20 mouse cellular contexts compared by ENCODE assay signal in the genomic region with DNA sequence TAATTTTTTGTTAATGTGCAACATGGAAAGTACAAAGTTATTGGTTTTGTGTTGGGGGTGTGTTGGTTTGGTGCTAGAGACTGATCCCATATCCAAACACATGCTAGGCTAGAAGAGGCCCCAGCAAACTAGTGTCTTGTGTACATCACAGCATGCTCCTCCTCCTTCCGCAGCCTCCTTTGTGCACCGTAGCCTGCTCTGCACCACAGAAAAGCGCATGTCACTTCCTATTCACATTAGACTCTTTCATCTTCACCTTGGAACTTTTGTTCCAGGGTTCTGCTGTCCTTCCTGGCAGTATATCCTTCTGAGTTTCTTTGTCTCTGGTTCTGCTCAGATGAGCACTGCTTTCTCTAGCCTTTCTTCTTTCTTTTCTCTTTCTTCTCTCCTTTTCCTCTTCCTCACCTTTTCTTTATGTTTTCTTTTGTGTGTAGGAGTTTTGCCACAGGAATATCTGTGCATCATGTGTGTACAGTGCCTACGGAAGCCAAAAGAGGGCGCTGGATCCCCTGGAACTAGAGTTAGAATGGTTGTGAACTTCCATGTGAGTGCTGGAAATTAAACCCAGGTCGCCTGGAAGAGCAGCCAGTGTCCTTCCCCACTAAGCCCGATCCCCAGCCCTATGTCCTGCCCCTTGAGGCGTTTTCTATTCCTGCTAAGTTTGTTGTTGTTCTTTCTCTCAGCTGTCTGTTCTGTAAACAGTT.
DNase-seq lines count a peak whose midpoint lies in the region; ATAC-seq and TF ChIP-seq lines count a peak whose summit lies in the region.
"Had no signal": no experiment of that assay in that cellular context is flagged by ENCODE, and none has a peak within 500 bp of the region (broad histone marks: within the 10 kb centered on the region; RNA-seq: fewer than 3 reads in every experiment).

No protein-coding gene starts in this region.

- no peak for TF ChIP-seq EP300 in liver, postnatal 0 days (IDR thresholded peaks at IDR 0.05; ENCODE audit: low read depth)
- TF ChIP-seq EP300 in ES-Bruce4 (IDR thresholded peaks at IDR 0.05; ENCODE audit: insufficient read depth, low read depth, low read length), result no peak

- intact Hi-C loops in gastrocnemius, adult 2 months (cut with DNase I), result no loop called here

- no peaks in the 10 kb centered on the region for H3K27me3 ChIP-seq in liver, postnatal 0 days (ENCODE audit: insufficient read depth, low read length)
- no peaks in the 10 kb centered on the region for H3K27me3 ChIP-seq in liver, embryonic 11.5 days (replicated peaks; ENCODE audit: control insufficient read depth, insufficient read depth, low read length)
- no peaks in the 10 kb centered on the region for H3K27me3 ChIP-seq in ES-Bruce4 (ENCODE audit: control insufficient read depth, insufficient read depth, low read length, poor library complexity, severe bottlenecking)
- H3K27me3 ChIP-seq: forebrain, embryonic 13.5 days; heart, embryonic 15.5 days; kidney, embryonic 15.5 days; limb, embryonic 13.5 days had no signal

- WGBS in liver, postnatal 0 days (ENCODE audit: insufficient replicate concordance), result 82% methylated on average over 8 of the region's 8 CpGs
- 87% methylated on average over 8 of the region's 8 CpGs for WGBS in liver, embryonic 11.5 days

- 0 out of 2 replicates have a peak, but pooled peaks have one; percentile 8 for TF ChIP-seq CTCF in gastrocnemius, adult 2 months (IDR thresholded peaks at IDR 0.05)
- peak; percentile 18 for TF ChIP-seq CTCF in liver, postnatal 0 days (IDR thresholded peaks at IDR 0.05; ENCODE audit: low read depth)
- peak; percentile 8 for TF ChIP-seq CTCF in ES-Bruce4 (IDR thresholded peaks at IDR 0.05; ENCODE audit: low read depth, low read length)

- no peak for TF ChIP-seq POLR2A in ES-Bruce4 (IDR thresholded peaks at IDR 0.05; ENCODE audit: insufficient read depth, low read length)

- H3K4me2 ChIP-seq in liver, postnatal 0 days (ENCODE audit: low read depth, low read length), result no peak overlapping the region
- H3K4me2 ChIP-seq in liver, embryonic 11.5 days, result no peak overlapping the region
- H3K4me2 ChIP-seq: forebrain, embryonic 13.5 days; heart, embryonic 15.5 days; kidney, embryonic 15.5 days; limb, embryonic 13.5 days had no signal

- no peak for ATAC-seq in liver, postnatal 0 days
- no peak for ATAC-seq in liver, embryonic 11.5 days (replicated peaks; ENCODE audit: low FRiP score)
- ATAC-seq: CD4-positive, CD25-positive, alpha-beta regulatory T cell, adult 4 months; forebrain, embryonic 13.5 days; intestine, embryonic 16.5 days had no signal

- no peak overlapping the region for H3K27ac ChIP-seq in gastrocnemius, adult 2 months
- H3K27ac ChIP-seq in liver, postnatal 0 days (ENCODE audit: low read depth), result no peak overlapping the region
- no peak overlapping the region for H3K27ac ChIP-seq in liver, embryonic 11.5 days (ENCODE audit: low read depth, low read length)
- H3K27ac ChIP-seq in ES-Bruce4 (ENCODE audit: insufficient read depth, low read length), result no peak overlapping the region
- H3K27ac ChIP-seq: forebrain, embryonic 13.5 days; heart, embryonic 15.5 days; kidney, embryonic 15.5 days; limb, embryonic 13.5 days; liver, embryonic 14.5 days had no signal

- H3K4me1 ChIP-seq in liver, postnatal 0 days (ENCODE audit: insufficient read depth), result no peaks in the 10 kb centered on the region
- no peaks in the 10 kb centered on the region for H3K4me1 ChIP-seq in liver, embryonic 11.5 days (replicated peaks; ENCODE audit: control insufficient read depth, insufficient read depth, low read length)
- H3K4me1 ChIP-seq in ES-Bruce4 (ENCODE audit: control insufficient read depth, insufficient read depth, low read length), result no peaks in the 10 kb centered on the region
- H3K4me1 ChIP-seq: forebrain, embryonic 13.5 days; heart, embryonic 15.5 days; limb, embryonic 13.5 days had no signal

- no peak for DNase-seq in gastrocnemius, adult 2 months
- DNase-seq in gastrocnemius, postnatal 25 days, result no peak
- DNase-seq in liver, postnatal 0 days, result no peak
- no peak for DNase-seq in liver, embryonic 11.5 days (ENCODE audit: low spot score)
- DNase-seq in ZHBTc4 (ENCODE audit: low read depth, low spot score), result peak; percentile 67
- no peak for DNase-seq in urinary bladder, adult 18-20 months (ENCODE audit: low spot score in 2 of 2)
- no peak for DNase-seq in right cerebral cortex, postnatal 36 days (ENCODE audit: low spot score in 2 of 2)
- DNase-seq: adrenal gland, postnatal 14 days; cerebellum, adult 9-11 months; heart, postnatal 4 days; kidney, postnatal 4 days had no signal

- no peak overlapping the region for H3K9ac ChIP-seq in liver, postnatal 0 days (replicated peaks)
- no peak overlapping the region for H3K9ac ChIP-seq in liver, embryonic 11.5 days (ENCODE audit: low read depth, low read length)
- H3K9ac ChIP-seq in ES-Bruce4 (ENCODE audit: low read depth, poor library complexity, severe bottlenecking), result no peak overlapping the region
- H3K9ac ChIP-seq: forebrain, embryonic 13.5 days; heart, embryonic 15.5 days; kidney, embryonic 15.5 days; limb, embryonic 13.5 days; liver, embryonic 14.5 days had no signal

- H3K9me3 ChIP-seq in liver, postnatal 0 days (ENCODE audit: low read length), result no peaks in the 10 kb centered on the region
- H3K9me3 ChIP-seq in liver, embryonic 11.5 days (ENCODE audit: control insufficient read depth, low read length), result no peaks in the 10 kb centered on the region
- H3K9me3 ChIP-seq in ES-Bruce4 (replicated peaks; ENCODE audit: control insufficient read depth, insufficient read depth, low read length, poor library complexity, severe bottlenecking), result no peaks in the 10 kb centered on the region
- H3K9me3 ChIP-seq: forebrain, embryonic 13.5 days; heart, embryonic 15.5 days; kidney, embryonic 15.5 days; limb, embryonic 13.5 days had no signal

- H3K36me3 ChIP-seq in liver, postnatal 0 days (replicated peaks; ENCODE audit: insufficient read depth, low read length), result peaks cover 63% of the 10 kb centered on the region
- H3K36me3 ChIP-seq in liver, embryonic 11.5 days (ENCODE audit: control insufficient read depth, insufficient read depth, low read length), result peaks cover 29% of the 10 kb centered on the region
- H3K36me3 ChIP-seq in ES-Bruce4 (ENCODE audit: control insufficient read depth, insufficient read depth, low read length, poor library complexity, severe bottlenecking), result 0 out of 2 replicates have a peak, but pooled peaks cover under 1% of the 10 kb centered on the region

- H3K4me3 ChIP-seq in gastrocnemius, adult 2 months, result no peak overlapping the region
- no peak overlapping the region for H3K4me3 ChIP-seq in liver, postnatal 0 days (ENCODE audit: low read depth, low read length)
- no peak overlapping the region for H3K4me3 ChIP-seq in liver, embryonic 11.5 days (ENCODE audit: low read depth, low read length)
- no peak overlapping the region for H3K4me3 ChIP-seq in ES-Bruce4 (ENCODE audit: low read depth, low read length)
- H3K4me3 ChIP-seq: erythroblast, embryonic 14.5 days; forebrain, embryonic 13.5 days; heart, embryonic 15.5 days; kidney, embryonic 15.5 days; limb, embryonic 13.5 days had no signal
